Mouse (Mus musculus): ENCODE data around the gene Lrp6. TPM values are rescaled to one million over a fixed set of nuclear protein-coding genes. Genes with fewer than 3 reads are reported as not detected.

Gene Lrp6
- polyA plus RNA-seq, 1 experiment from 2014 or later: 25.3 TPM

GRCm38 (mm10) chr6:134540161-134540560 is 26.6 kb downstream of the Lrp6 start:
- DNase-seq (ENCODE audit: low spot score): no peak
- Histone ChIP-seq H3K4me3 (no peak overlapping the region), H3K4me1 (replicated peaks) (peaks cover 10% of the 10 kb centered on the region; the same call in 1 of the 2 replicates), H3K36me3 (peaks cover 18% of the 10 kb centered on the region), H3K27me3 (ENCODE audit: insufficient read depth, poor library complexity, severe bottlenecking) (no peaks in the 10 kb centered on the region), H3K9me3 (0 out of 2 replicates have a peak, but pooled peaks cover 2% of the 10 kb centered on the region), H3K27ac (no peak overlapping the region)
- 84% methylated on average over 6 of the region's 6 CpGs for WGBS

DNA sequence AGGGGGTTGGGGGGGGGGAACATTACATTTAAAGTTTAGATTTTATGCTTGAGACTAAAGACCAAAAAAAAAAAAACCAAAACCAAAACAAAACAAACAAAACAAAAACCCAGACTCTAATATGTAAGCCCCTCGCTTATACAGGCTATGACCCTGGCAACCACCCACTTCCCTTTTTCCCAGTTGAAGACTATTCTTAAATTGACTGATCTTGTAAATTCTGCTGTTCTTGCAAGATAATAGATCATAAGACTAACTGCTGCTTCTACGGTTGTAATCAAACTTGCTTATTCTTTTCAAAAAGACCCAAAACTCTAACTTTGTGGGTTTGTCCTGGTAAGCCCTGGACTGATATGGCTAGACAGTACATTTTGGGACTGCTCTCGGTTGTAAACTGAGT is 27.3 kb downstream of the Lrp6 start:
- Histone ChIP-seq H3K27ac (no peak overlapping the region), H3K4me1 (replicated peaks) (peaks cover 10% of the 10 kb centered on the region; the same call in 1 of the 2 replicates), H3K36me3 (peaks cover 24% of the 10 kb centered on the region), H3K9me3 (0 out of 2 replicates have a peak, but pooled peaks cover 2% of the 10 kb centered on the region), H3K4me3 (no peak overlapping the region), H3K27me3 (ENCODE audit: insufficient read depth, poor library complexity, severe bottlenecking) (no peaks in the 10 kb centered on the region)
- 92% methylated on average over 3 of the region's 3 CpGs for WGBS
- no peak for DNase-seq (ENCODE audit: low spot score)

GRCm38 (mm10) chr6:134538805-134539204 is 28.0 kb downstream of the Lrp6 start:
- DNase-seq (ENCODE audit: low spot score): no peak
- H3K9me3 ChIP-seq: 0 out of 2 replicates have a peak, but pooled peaks cover 2% of the 10 kb centered on the region
- no peaks in the 10 kb centered on the region for H3K27me3 ChIP-seq (ENCODE audit: insufficient read depth, poor library complexity, severe bottlenecking)
- WGBS: 93% methylated on average over 4 of the region's 4 CpGs
- peaks cover 10% of the 10 kb centered on the region; the same call in 1 of the 2 replicates for H3K4me1 ChIP-seq (replicated peaks)
- peaks cover 24% of the 10 kb centered on the region for H3K36me3 ChIP-seq
- H3K4me3 ChIP-seq: no peak overlapping the region
- H3K27ac ChIP-seq: no peak overlapping the region

- Histone ChIP-seq H3K9me3 (0 out of 2 replicates have a peak, but pooled peaks cover 2% of the 10 kb centered on the region), H3K27ac (no peak overlapping the region), H3K27me3 (ENCODE audit: insufficient read depth, poor library complexity, severe bottlenecking) (no peaks in the 10 kb centered on the region), H3K4me1 (replicated peaks) (peaks cover 10% of the 10 kb centered on the region; the same call in 1 of the 2 replicates), H3K4me3 (no peak overlapping the region), H3K36me3 (peaks cover 33% of the 10 kb centered on the region)
- no peak for DNase-seq (ENCODE audit: low spot score)
- 72% methylated on average over 10 of the region's 10 CpGs for WGBS
These were observed 29.2 kb downstream of the Lrp6 start for GRCm38 (mm10) chr6:134537461-134538117.

DNA sequence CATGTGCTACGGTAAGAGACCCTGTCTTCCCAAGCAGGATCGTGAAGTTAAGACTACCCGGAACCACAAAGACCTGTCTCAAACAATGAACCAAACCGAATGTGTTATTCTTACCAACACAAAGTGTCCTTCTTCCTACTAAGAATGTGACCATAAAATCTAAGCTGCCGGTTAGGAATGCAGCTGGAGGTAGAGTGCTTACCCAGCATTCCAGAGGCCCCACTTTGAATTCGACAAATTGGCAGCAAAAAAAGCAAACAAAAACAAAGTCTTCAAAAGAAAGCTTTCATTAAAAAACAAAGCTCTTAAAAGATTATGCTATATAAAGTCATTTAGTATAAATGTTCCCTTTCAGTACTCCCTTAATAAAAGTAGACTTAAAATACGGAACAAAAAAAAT is 31.6 kb downstream of the Lrp6 start:
- peaks cover 34% of the 10 kb centered on the region for H3K36me3 ChIP-seq
- H3K27ac ChIP-seq: peak overlapping the region; percentile 18; the same call in 1 of the 2 replicates
- peaks cover 10% of the 10 kb centered on the region; the same call in 1 of the 2 replicates for H3K4me1 ChIP-seq (replicated peaks)
- no peak overlapping the region for H3K4me3 ChIP-seq
- DNase-seq (ENCODE audit: low spot score): no peak
- no peaks in the 10 kb centered on the region for H3K27me3 ChIP-seq (ENCODE audit: insufficient read depth, poor library complexity, severe bottlenecking)
- H3K9me3 ChIP-seq: peaks cover 7% of the 10 kb centered on the region; the same call in 1 of the 2 replicates
- WGBS: 77% methylated on average over 7 of the region's 7 CpGs

- H3K27me3 ChIP-seq (ENCODE audit: insufficient read depth, poor library complexity, severe bottlenecking): no peaks in the 10 kb centered on the region
- 78% methylated on average over 3 of the region's 3 CpGs for WGBS
These were observed 33.7 kb downstream of the Lrp6 start for GRCm38 (mm10) chr6:134533021-134533420.

GRCm38 (mm10) chr6:134531950-134532349 is 34.8 kb downstream of the Lrp6 start:
- Histone ChIP-seq H3K27ac (no peak overlapping the region), H3K27me3 (ENCODE audit: insufficient read depth, poor library complexity, severe bottlenecking) (no peaks in the 10 kb centered on the region), H3K36me3 (peaks cover 36% of the 10 kb centered on the region), H3K4me3 (no peak overlapping the region), H3K9me3 (peaks cover 7% of the 10 kb centered on the region; the same call in 1 of the 2 replicates), H3K4me1 (replicated peaks) (peaks cover 18% of the 10 kb centered on the region)
- DNase-seq (ENCODE audit: low spot score): no peak
- WGBS: 72% methylated on average over 1 of the region's 1 CpGs

More at GRCm38 (mm10) chr6:134533021-134533420, 33.7 kb downstream of the Lrp6 start:
- peaks cover 34% of the 10 kb centered on the region for H3K36me3 ChIP-seq
- no peak overlapping the region for H3K27ac ChIP-seq
- H3K4me3 ChIP-seq: no peak overlapping the region
- no peak for DNase-seq (ENCODE audit: low spot score)
- H3K4me1 ChIP-seq (replicated peaks): peaks cover 12% of the 10 kb centered on the region
- H3K9me3 ChIP-seq: peaks cover 7% of the 10 kb centered on the region; the same call in 1 of the 2 replicates

- H3K9me3 ChIP-seq: peaks cover 7% of the 10 kb centered on the region; the same call in 1 of the 2 replicates
- no peak for DNase-seq (ENCODE audit: low spot score)
- H3K4me1 ChIP-seq (replicated peaks): peaks cover 22% of the 10 kb centered on the region
- no peak overlapping the region for H3K4me3 ChIP-seq
- no peak overlapping the region for H3K27ac ChIP-seq
- peaks cover 31% of the 10 kb centered on the region for H3K36me3 ChIP-seq
- WGBS: 93% methylated on average over 4 of the region's 4 CpGs
- H3K27me3 ChIP-seq (ENCODE audit: insufficient read depth, poor library complexity, severe bottlenecking): no peaks in the 10 kb centered on the region
These were observed 37.4 kb downstream of the Lrp6 start for GRCm38 (mm10) chr6:134529340-134529739.

GRCm38 (mm10) chr6:134528396-134528795 is 38.4 kb downstream of the Lrp6 start:
- peaks cover 22% of the 10 kb centered on the region for H3K4me1 ChIP-seq (replicated peaks)
- no peak for DNase-seq (ENCODE audit: low spot score)
- peaks cover 27% of the 10 kb centered on the region for H3K36me3 ChIP-seq
- H3K27me3 ChIP-seq (ENCODE audit: insufficient read depth, poor library complexity, severe bottlenecking): no peaks in the 10 kb centered on the region
- no peak overlapping the region for H3K4me3 ChIP-seq
- H3K9me3 ChIP-seq: peaks cover 7% of the 10 kb centered on the region; the same call in 1 of the 2 replicates
- whole genome bisulfite sequencing: 95% methylated on average over 7 of the region's 7 CpGs
- no peak overlapping the region for H3K27ac ChIP-seq

DNA sequence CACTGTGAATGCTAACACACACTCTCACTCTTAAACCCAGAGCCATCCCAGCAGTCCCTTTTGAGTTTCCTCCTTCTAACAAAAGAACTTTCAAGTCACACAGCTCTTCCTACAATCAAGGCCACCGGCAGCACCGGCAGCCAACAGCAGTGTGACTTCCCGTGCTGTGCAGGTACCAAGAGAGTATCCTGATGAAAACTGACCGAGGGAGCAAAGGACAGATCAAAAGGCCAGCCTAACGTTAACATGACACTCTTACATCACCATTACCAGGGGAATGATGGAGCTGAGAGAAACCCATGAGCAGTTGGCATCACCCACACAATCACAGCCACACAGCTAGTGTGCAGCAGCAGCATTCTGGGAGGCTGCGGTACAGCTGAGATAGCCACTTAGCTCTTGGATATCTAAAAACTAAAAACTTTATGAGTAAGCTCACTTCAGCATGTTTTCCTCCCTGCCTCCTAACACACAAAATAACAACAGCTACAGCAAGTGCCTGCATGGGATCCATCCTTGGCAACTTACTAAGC is 39.1 kb downstream of the Lrp6 start:
- Histone ChIP-seq H3K4me3 (no peak overlapping the region), H3K9me3 (peaks cover 7% of the 10 kb centered on the region; the same call in 1 of the 2 replicates), H3K27ac (no peak overlapping the region), H3K36me3 (peaks cover 22% of the 10 kb centered on the region), H3K4me1 (replicated peaks) (peaks cover 22% of the 10 kb centered on the region), H3K27me3 (ENCODE audit: insufficient read depth, poor library complexity, severe bottlenecking) (no peaks in the 10 kb centered on the region)
- no peak for DNase-seq (ENCODE audit: low spot score)
- 47% methylated on average over 6 of the region's 6 CpGs for WGBS

DNA sequence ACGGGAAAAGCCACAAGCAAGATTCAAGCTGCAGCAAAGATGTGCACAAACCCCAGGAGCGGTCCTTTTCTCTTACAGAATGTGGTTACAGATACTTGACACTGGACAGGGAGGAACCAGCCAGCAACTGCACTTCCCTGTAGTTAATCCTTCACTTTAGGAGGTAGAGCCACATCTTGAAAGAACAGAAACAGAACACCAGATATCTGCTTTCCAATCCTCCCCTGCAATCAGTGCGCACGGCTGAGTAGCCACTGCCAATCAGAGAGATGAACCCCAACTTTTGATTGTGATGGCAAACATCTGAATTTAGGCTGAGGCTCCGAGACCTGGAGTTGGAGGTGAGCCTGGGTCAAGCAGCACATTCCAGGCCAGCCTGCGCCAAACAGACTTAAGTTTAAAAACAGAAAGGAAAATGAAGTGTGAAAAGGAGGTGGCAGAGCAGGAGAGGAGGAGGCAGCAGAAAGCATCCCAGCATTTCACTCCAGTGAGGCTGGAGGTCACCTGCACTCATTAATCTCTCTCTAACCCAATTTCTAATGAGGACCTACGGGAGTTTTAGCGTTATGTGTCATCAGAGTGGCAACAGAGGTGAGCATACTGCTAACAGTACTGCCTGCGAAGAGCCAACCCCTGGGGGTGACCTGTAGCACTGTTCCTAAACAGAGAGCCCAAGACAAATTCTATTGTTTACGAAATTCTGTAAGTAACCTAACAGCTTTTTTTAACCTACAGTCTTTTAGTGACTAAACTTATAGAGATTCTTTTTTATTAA is 39.8 kb downstream of the Lrp6 start:
- Histone ChIP-seq H3K36me3 (peaks cover 22% of the 10 kb centered on the region), H3K4me1 (replicated peaks) (peaks cover 22% of the 10 kb centered on the region), H3K9me3 (peaks cover 7% of the 10 kb centered on the region; the same call in 1 of the 2 replicates), H3K4me3 (no peak overlapping the region), H3K27me3 (ENCODE audit: insufficient read depth, poor library complexity, severe bottlenecking) (no peaks in the 10 kb centered on the region), H3K27ac (0 out of 2 replicates have a peak overlapping the region, but pooled peaks have one; percentile 24)
- DNase-seq (ENCODE audit: low spot score): no peak
- WGBS: 73% methylated on average over 10 of the region's 10 CpGs

GRCm38 (mm10) chr6:134526275-134526674 is 40.5 kb downstream of the Lrp6 start:
- Histone ChIP-seq H3K4me3 (no peak overlapping the region), H3K9me3 (peaks cover 7% of the 10 kb centered on the region; the same call in 1 of the 2 replicates)
- WGBS: 93% methylated on average over 5 of the region's 5 CpGs

More at GRCm38 (mm10) chr6:134526275-134526674, 40.5 kb downstream of the Lrp6 start:
- Histone ChIP-seq H3K27ac (no peak overlapping the region), H3K4me1 (replicated peaks) (peaks cover 24% of the 10 kb centered on the region), H3K36me3 (peaks cover 15% of the 10 kb centered on the region), H3K27me3 (ENCODE audit: insufficient read depth, poor library complexity, severe bottlenecking) (no peaks in the 10 kb centered on the region)
- no peak for DNase-seq (ENCODE audit: low spot score)
